Mouse (Mus musculus) adrenal gland, postnatal 25 days (tissue): ENCODE measurements around the gene Cst12. TPM values are rescaled to one million over a fixed set of nuclear protein-coding genes. Genes with fewer than 3 reads are reported as not detected.
"Not testable (repeated sequence)": the region's sequence is repeated elsewhere in the genome, so short reads cannot be mapped to it uniquely, and the experiment has no call there.

Experiments
- DNase-seq: peaks from one replicate; pipeline ENCODE4 v3.0.0; 2021; ENCODE audit warnings: mixed read lengths
- long read RNA-seq: library from polyadenylated mRNA; stranded (forward); transcript quantifications from one replicate; pipeline ENCODE4 v2.0.0, GENCODE M21; 2021
- total RNA-seq: library from RNA; stranded (reverse); gene quantifications from 2 replicates; pipeline ENCODE4 v1.2.3, GENCODE M21; 2021

Cst12 gene
- total RNA-seq = not detected in 2 replicates
- long read RNA-seq = 0 reads

DNA sequence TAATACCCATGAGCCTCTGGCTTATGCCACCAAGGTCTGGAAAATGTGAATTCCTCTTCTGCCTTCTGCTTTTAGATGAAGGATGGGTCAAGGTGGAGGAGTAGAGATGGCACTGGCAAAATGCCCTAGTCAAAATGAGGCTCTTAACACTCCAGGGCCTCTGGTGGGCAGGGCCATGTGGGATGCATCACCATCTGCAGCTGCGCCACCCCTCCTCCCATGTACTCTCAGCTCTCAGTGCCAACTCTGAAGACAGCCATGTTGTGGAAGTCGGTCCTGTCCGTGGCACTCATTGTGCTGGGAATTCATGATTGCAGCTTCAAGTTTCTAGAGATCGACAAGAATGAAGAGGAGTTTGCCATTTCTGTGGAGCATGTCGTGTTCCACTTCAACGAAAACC, at the start of gene Cst12:
Cst12 (plus strand) TSS at position 220 of the 400 bp plus-strand sequence.
- DNase-seq = no peak

DNA sequence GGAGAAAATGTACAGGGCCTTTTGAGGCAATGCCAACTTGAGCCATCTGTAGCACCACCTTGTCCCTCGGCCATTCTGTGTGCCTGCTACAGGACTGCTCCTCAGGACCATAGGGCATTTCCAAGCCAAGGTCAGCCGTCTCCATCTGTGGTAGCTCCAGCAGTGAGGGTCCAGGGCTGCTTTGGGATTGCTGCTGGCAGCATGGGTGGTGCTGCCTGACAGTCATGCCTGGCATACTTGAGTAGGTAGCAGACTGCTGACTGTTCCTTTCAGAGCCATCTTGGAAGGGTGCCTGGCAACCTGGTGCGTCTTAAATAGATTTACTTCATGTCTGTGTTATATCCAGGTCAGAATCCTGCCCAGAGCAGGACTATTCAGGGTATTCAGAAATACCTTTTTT, 46.2 kb upstream of the Cst12 start:
- DNase-seq = no peak

DNA sequence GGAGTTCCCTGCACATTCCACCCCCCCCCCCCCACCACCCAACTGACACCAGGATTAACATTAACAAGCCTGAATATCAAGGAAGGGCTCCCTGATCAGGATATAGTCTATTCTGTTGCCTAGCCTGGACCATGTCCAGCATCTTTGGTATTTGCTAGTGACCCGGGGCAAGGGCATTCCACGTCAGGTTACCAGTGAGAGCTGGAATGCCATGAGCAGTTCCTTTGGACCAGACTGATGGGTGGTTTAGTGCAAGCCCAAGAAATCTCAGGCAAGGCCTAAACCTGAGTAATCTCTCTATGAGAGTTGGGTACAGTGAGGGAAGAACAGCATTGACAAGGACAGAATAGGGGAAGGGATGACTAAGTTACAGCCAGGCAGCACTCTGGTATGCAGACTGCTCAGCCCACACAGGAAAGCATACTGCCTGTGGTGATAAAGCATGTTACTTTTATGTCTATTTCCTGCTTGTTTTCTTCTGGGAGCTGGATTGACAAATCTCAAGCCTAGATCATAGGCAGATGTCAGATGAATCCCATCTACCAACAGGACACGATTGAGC, 45.2 kb upstream of the Cst12 start:
- no peak for DNase-seq

DNA sequence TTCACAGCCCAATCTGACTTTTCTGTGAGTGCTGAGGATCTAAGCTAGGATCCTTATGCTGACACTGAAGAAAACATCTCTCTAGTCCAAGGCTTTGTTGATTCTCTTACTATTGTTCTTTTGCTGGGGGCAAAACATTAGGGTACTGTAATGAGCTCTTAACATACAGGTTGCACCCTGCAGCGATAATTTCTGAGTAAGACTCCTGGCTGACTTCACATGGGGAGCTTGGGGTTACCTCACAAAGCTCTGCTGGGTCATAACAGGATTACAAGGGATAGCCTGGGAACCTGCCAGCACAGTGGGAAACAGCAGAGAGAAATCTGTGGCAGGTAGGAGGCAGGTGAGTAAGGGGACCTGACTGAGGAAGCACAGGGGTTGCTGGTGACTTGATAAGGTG, 39.1 kb upstream of the Cst12 start, which contains the start of gene Cstl1:
Cstl1 (plus strand) TSS at position 301 of the 400 bp plus-strand sequence.
- DNase-seq = no peak

DNA sequence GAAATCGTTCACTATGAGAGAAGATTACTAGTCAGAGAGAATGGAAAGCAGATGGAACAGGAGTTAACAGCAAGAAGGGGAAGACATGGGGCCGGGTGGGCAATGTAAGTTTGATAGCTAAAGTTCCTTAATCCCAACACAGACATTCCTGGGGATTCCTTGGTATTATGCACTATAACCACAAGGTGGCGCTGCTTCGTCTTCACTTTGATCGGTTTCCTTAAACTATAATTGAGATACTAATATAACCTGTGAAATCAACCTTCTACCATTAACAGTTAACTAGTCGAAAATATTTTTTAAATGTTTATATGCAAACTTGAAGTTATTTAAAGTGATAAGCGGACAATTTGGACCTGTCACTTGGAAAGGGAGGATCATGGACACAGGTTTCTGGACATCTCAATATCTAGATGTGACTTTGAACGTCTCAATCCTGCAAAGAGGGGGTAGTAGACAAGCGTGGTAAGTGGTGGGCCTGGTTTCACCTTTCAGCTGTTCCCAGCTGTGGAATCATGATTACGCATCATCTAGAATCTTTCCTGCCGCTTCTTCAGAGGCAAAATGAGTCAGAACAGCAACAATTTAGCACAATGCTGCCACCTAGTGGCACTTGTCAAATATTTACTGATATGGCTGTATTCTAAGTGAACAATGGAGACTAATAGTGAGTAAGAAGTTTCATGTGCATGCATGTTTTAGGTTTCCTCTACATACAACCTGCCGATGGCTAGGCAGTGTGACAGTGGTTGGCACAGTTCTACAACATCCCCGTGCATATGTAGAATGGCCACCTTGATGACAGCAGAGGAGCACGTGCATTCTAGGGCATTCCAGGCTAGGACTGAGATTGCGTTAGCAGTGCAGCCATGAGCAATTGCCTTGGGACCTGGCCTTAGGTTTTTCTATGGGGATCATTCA, 37.0 kb upstream of the Cst12 start:
- peak; percentile 47 for DNase-seq

DNA sequence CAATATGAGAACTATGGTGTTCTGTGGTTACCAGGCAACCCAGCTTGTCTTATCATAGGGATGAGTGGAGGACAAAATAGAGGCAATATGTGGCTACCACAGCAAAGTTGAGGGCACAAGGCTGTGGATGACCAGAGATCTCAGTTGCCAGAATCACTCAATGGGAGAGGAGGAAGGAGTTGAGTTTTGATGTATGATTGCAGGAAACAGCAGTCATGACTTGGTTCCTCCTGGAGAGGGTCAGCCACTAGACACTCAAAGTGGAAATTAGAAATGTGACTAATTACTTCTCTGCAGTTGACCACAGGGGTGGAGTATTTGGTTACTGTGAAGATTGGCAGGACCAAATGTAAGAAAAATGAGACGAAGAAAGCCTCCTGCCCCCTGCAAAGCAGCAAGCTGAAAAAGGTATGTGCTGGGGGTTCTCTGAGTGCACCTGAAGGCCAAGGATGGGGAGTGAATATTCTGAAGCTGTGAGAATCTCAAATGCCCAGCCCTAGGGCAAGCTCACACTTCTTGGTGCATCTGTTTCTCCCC, 34.8 kb upstream of the Cst12 start:
- no peak for DNase-seq

DNA sequence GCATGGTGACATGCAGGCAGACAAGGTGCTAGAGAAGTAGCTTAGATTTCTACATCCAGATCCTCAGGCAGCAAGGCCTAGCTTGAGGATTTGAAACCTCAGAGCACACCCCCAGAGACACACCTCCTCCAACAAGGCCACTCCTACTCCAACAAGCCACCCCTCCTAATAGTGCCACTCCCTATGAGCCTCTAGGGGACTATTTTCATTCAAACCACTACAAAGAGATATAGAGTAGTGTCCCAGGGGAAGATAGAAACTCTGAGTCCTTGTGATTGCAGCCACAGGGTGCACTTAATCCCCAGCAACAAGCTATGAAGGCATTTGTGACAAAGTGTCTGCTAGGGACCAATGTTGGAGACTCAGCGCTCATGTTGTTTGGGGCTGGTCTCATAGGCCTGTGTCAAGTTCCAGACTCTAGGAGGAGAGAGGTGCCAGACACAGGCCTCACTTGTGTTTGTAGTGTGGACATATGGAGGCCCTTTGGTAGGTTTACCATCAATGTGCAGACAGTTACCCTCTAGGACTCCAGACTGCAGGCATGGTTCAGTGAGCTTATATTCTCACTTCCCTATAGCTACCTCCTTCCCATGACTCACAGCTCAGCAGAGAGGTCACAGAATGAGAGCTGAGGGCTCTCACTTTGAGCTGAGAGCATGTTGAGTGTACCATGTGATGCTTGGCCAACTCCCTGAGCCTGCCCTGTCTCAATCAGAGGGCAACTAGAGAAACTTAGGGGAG, 25.3 kb upstream of the Cst12 start:
- no peak for DNase-seq

DNA sequence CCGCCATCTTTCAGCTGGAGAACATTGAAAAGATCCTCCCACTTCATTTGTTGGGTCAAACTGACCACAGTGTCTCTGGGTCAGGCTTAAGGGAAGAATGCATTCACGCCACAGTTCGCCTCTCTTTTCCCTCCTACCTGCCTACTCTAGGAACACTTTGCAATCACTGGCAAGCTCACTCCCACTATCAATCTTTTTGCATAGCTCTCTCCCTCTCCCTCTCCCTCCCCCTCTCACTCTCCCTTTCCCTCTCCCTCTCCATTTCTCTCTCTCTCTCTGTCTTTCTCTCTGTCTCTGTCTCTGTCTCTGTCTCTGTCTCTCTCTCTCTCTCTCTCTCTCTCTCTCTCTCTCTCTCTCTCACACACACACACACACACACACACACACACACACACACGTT, 17.8 kb upstream of the Cst12 start, which contains the start of gene Cst11:
Cst11 (minus strand) TSS at position 101 of the 400 bp plus-strand sequence.
- not testable (repeated sequence) for DNase-seq

DNA sequence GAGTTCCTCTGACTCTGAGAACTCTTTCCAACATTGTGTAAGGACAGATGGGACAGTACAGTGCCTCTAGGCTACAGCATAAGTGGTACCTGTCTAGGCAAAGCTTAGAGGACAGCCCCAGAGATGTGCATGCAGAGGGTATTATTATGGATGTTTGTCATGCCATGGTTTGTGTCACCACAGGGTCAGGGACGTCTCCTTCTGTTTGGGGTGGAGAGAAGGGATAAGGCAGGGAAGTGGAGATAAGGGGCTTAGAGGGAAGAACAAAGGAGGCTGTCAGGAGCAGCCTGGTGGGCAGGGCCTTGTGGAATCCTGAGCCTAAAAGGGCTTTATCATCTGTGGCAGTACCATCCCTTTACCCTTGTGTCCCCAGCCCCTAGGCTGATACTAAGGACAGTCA, 7.5 kb upstream of the Cst12 start, which contains the start of gene 8030411F24Rik:
8030411F24Rik (plus strand) TSS at position 301 of the 400 bp plus-strand sequence.
- no peak for DNase-seq

DNA sequence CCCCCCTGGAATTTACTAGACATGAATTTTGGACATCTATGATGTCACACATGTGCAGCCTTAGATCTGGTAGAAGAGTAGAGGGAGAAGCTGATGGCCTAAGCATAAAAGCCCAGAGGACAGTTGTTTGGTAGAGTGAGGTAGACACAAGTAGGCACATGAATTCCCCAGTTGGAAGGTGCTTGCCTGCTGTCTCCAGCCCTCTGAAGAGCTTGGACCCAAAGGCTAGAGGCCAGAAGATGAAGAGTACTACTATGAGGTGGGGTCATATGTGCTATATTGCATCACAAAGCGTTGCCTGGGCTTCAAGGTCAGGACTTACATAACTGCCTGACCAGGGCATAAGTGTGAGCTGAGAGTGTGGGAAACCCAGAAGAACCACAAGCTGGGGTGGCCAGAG, 9.3 kb downstream of the Cst12 start, which contains the start of gene Cst8:
Cst8 (plus strand) TSS at position 301 of the 400 bp plus-strand sequence.
- no peak for DNase-seq

DNA sequence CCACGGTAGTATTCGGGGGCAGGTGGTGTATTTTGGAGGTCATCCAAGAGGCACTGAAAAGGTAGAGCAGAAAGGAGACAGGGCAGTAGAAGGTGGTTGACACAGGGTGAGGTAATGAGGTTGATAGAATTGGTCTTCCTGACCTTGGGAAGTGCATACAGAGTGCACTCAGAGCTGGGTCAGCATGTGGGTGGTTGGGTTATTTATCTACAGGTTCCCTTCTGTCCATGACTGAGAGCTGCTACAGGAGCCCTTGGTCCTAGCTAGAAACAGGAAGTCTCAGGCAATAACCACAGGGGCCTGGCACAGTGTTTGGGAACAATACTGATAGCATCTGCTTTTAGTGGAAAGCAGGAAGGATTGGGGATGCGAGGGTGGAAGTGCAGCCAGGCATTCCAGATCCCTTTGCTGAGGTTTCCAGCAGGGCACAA, 12.3 kb downstream of the Cst12 start:
- no peak for DNase-seq

DNA sequence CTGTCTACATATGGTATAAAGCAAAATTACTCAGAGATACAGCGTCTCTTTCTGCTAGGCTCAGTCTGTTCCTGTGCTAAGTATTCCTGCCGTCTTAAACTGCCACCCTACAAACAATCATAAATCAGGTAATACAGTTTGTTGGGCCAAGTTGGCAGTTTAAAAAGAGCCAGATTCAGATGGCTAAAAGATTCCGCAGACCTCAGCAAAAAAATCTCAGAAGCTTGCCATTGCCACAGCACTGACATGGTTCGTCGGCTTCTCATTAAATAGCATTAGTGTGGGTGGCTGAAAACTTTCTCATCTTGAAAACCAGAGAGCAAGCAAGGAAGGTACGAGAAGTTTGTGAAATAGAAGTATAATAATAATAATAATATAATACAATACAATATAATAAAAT, 17.5 kb downstream of the Cst12 start:
- no peak for DNase-seq

DNA sequence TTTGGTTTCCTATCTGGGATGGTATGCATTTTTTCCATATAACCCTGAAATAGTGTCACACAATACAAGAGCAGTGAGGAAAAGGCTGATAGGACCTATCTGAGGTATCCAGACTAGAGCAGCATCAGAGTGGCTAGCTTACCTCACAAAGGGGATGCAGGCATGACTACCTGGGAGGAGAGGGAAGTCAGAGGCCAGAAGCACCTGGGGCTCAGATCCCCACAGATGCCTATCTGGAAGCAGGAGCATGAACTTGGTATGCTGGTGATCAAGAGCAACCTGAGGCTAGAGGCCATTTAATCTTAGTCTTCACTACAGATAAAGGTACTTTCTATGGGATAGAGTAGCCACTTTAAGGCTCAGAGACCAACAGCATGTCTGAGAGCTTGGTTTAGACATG, 30.7 kb downstream of the Cst12 start, which contains the start of gene Cst13:
Cst13 (plus strand) TSS at position 173 of the 400 bp plus-strand sequence.
- no peak for DNase-seq

DNA sequence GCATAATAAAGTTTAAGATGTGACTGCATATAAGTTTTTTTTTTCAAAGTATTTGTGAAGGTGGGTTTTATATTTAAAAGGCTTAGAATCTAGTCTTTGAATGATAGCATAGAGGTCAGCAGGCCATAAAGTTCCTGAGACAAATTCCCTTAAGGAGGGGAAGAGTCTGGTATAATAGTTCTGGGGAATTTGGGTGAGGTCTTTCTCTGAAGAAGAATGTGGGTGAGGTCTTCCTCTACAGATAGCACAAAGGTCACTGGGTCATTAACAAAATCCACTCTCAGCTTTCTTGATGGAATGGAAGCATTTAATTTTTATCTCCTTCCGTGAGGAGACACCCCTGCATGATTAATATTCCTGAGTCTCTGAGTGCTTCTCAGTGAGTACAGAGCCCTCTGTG, 36.8 kb downstream of the Cst12 start:
- DNase-seq = no peak

DNA sequence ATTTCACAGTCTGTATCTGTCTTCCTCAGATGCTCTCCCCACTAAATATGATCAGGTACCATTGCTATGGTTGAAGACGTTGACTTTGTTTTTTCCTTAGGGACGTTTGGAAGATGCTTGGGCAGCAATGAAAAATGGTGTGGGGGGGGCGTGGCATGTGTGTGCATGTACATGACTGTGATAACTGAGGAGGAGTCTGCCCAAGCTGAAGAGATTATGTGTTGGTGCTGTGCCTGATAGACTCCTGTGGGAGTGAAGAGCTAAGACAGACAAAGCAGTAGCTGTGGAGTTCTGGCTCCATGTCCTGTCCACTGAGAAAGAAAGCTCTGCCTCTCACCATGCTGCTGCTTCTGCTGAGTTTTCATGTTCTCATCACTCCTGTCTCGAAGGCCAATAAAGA, 45.8 kb downstream of the Cst12 start, which contains the start of gene Cst9:
Cst9 (plus strand) TSS at position 236 of the 400 bp plus-strand sequence.
- no peak for DNase-seq

DNA sequence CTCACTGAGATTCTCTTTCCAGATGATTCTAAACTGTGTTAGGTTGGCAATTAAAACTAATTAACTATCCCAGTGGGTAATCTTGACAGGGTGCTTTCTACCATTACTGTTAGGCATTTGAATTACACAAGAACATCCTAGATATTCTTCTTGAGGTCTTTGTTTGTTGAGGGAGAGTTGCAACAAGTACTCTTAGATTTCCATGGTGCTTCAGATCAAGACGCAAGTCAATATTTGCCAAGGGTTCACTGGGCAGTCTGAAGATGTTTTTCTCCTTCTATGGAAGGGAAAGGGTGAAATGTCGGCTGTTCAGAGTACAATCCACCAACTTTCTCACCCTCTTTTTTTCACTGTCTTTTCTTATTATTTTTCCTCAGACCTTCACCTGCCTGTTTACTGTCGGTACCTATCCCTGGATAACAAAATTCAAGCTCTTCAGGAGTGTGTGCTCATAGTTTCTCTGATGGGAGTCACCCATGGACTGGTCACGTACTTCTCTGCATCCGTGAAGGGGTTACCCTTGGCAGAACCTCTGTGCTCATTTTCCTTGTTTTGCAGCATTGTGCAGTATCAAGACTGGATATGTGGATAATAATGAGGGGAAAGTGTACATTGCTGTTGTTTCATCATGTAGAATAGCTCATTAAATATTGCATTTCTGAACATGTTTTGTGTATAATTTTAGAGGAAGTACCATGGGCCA, 49.1 kb downstream of the Cst12 start:
- DNase-seq = no peak

DNA sequence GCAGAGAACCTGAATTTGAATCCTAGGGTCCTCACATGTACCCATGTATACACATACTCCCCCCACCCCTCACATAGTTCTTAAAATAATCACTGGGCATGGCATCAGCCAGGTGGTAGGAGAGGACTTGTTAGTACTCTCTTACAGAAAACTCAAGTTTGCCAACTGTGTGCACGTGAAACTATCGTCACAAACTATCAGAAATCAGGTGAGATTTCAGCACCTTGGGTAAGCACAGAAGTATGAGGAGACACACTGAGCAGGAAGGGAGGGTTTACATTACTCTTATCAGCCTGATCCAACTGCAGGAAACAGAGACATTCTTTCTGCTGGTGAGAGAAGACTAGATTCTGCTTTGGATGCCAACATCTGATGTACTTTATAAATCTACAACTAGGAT, 50.1 kb downstream of the Cst12 start:
- DNase-seq = no peak
